Mouse (Mus musculus) heart, postnatal 0 days (tissue): ENCODE data around the gene Mgarp. TPM values are rescaled to one million over a fixed set of nuclear protein-coding genes. Genes with fewer than 3 reads are reported as not detected.

Source experiments
- ATAC-seq: fragments of 200-750 bp; cut with Nextera tagmentation; 2 replicates; pipeline ENCODE4 v1.8.0; 2017; ENCODE audit warnings: low read depth, moderate number of reproducible peaks, moderate library complexity; ENCODE audit not compliant: insufficient read depth
- DNase-seq: peaks from one replicate; pipeline ENCODE4 v3.0.0-alpha.2; 2016; ENCODE audit warnings: low spot score
- H3K27ac ChIP-seq: fragments of 300-500 bp; sonication (generic); 2 replicates; pipeline ENCODE4 v1.5.1; 2014; ENCODE audit warnings: low read depth, mild to moderate bottlenecking
- H3K27me3 ChIP-seq: fragments of 300-500 bp; sonication (generic); 2 replicates; pipeline ENCODE4 v1.6.1; 2014; ENCODE audit warnings: low read length, mixed read lengths; ENCODE audit not compliant: control insufficient read depth, insufficient read depth
- H3K36me3 ChIP-seq: fragments of 300-500 bp; sonication (generic); replicated peaks from 2 replicates; pipeline ENCODE4 v1.6.1; 2014; ENCODE audit warnings: low read length, mixed read lengths; ENCODE audit not compliant: control insufficient read depth, insufficient read depth
- H3K4me1 ChIP-seq: fragments of 300-500 bp; sonication (generic); 2 replicates; pipeline ENCODE4 v1.6.1; 2014; ENCODE audit warnings: antibody characterized with exemption; ENCODE audit not compliant: control insufficient read depth, insufficient read depth
- H3K4me2 ChIP-seq: fragments of 300-500 bp; sonication (generic); 2 replicates; pipeline ENCODE4 v1.6.1; 2014; ENCODE audit warnings: low read depth, mild to moderate bottlenecking, low read length, moderate library complexity
- H3K4me3 ChIP-seq: fragments of 300-500 bp; sonication (generic); 2 replicates; pipeline ENCODE4 v1.5.1; 2014; ENCODE audit warnings: low read depth, low read length
- H3K9ac ChIP-seq: fragments of 300-500 bp; sonication (generic); replicated peaks from 2 replicates; pipeline ENCODE4 v1.6.1; 2014; ENCODE audit warnings: low read depth, low read length, mixed read lengths
- H3K9me3 ChIP-seq: fragments of 300-500 bp; sonication (generic); replicated peaks from 2 replicates; pipeline ENCODE4 v1.6.1; 2016; ENCODE audit warnings: low read length; ENCODE audit not compliant: control insufficient read depth
- CTCF ChIP-seq: IDR thresholded peaks from 2 replicates; pipeline ENCODE4 v1.5.1; 2016; ENCODE audit warnings: antibody characterized with exemption, control low read depth, low read depth
- EP300 ChIP-seq: IDR thresholded peaks from 2 replicates; pipeline ENCODE4 v1.6.1; 2016; ENCODE audit warnings: antibody characterized with exemption, low read depth
- WGBS: fragments of 180-500 bp; shearing (Covaris S2); extraction: QIAGEN DNeasy Blood & Tissue Kit; methylation state at CpG from one replicate; pipeline ENCODE4 v1.1.7; 2014; 5-methylcytosine and 5-hydroxymethylcytosine counted together
- polyA plus RNA-seq: library from polyadenylated mRNA; unstranded; fragments of >200 nt; fragmentation: Nextera tagmentation; extraction: Ambion mirVana; gene quantifications from 2 replicates; pipeline ENCODE4 v1.2.1, GENCODE M21; 2015
- total RNA-seq: library from RNA; depleted of rRNA; stranded (reverse); fragments of >200 nt; gene quantifications from 2 replicates; pipeline ENCODE4 v1.2.3, GENCODE M21; 2014; ENCODE audit warnings: low replicate concordance

Gene Mgarp
- total and polyA plus RNA-seq, 2 experiments from 2014 or later, result 1.2 to 3.7 TPM

DNA sequence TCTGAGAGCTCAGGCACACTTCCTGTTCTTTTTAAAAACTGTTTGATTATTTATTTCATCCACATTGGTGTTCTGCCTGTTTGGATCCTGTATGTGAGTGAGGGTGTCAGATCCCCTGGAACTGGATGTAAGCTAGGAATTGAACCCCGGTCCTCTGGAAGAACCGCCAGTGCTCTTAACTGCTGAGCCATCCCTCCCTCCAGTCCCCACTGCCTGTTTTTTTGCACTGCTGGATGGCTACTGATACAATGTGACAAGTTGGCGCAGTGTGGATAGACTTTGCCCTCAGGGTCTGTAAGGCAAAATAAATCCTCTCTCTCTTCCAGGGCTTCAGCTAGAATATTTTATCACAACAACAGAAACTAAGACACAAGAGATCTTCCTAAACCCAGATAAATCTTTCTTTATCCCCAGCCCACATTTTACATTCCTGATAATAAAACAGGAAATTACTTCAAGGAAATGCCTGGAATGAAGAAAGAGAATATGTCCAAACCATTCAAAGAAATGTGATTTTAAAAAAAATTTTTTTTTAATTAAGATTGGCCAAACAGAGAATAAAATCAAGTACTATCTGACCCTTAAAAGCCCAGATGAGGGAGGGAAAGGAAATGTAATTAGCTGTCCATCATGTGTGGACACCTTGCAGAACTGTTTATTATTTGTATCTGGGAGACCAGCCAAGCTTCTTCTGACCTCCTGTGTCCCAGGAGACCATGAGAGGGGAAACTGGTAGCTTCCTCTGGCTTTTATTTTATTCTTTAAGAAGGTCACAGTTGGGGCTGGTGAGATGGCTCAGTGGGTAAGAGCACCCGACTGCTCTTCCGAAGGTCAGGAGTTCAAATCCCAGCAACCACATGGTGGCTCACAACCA lies 16.5 kb downstream of the Mgarp start:
- no peaks in the 10 kb centered on the region for H3K27me3 ChIP-seq
- TF ChIP-seq CTCF (no peak), EP300 (no peak)
- H3K27ac ChIP-seq, result no peak overlapping the region
- ATAC-seq, result no peak; the same call in 1 of the 2 replicates
- no peak for DNase-seq
- H3K4me3 ChIP-seq, result no peak overlapping the region
- H3K9ac ChIP-seq, result no peak overlapping the region
- H3K36me3 ChIP-seq, result no peaks in the 10 kb centered on the region
- H3K4me2 ChIP-seq, result no peak overlapping the region
- WGBS, result 63% methylated on average over 5 of the region's 5 CpGs
- H3K4me1 ChIP-seq, result peaks cover 4% of the 10 kb centered on the region; the same call in 1 of the 2 replicates
- no peaks in the 10 kb centered on the region for H3K9me3 ChIP-seq

DNA sequence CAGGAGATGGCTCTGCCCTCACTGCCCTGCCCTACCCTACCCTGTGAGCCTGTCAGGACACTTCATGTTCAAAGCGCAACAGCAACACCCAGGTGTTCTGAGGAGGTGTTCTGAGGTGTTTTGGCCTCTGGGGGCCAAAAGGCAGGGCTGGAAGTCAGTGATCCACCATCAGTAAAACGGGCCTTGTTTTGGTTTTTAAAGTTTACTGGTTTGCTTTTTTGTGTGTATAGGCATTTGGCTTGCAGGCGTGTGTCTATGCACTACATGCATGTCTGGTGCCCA lies 17.9 kb downstream of the Mgarp start:
- Histone ChIP-seq H3K9me3 (no peaks in the 10 kb centered on the region), H3K9ac (0 out of 2 replicates have a peak overlapping the region, but pooled peaks have one; percentile 51), H3K4me3 (peak overlapping the region; percentile 51), H3K27me3 (no peaks in the 10 kb centered on the region), H3K27ac (no peak overlapping the region), H3K4me1 (peaks cover 4% of the 10 kb centered on the region; the same call in 1 of the 2 replicates), H3K36me3 (no peaks in the 10 kb centered on the region), H3K4me2 (peak overlapping the region; percentile 62)
- no peak for ATAC-seq
- WGBS, result 77% methylated on average over 3 of the region's 3 CpGs
- TF ChIP-seq CTCF, result no peak
- TF ChIP-seq EP300, result no peak
- no peak for DNase-seq

DNA sequence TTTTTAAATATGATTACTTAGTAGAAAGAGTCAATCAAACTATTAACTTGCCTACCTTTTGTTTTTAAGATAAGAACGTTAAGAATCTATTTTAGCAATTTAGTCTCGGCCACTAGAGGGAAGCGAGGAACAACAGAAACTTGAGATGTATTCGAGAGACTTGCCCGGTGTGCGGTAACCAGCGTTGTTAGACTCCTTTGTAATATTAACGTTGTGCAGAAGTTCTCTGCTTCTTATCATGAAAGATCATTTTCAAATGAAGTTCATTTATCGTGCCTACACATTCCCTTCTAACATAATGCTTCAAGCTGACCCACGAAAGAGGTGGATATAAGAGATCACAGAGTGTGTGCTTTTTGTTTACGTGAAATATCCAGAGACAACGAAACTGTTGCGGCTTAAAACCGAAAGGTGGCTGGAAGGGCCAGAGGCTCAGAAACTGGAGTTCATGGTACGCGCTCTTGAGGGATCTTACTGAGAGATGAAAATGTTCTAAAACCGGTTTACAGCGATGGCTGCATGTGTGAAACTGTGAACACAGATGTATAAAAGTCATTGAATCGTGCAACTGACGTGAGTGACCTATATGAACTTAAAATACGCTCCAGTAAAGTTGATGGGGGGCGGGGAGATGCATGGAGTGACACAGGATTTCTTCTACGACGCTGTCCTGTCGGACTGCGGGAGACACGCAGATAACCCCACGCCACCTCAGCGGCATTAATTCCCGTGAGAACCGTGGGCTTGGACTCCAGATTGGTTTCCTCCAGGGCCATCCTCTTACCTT lies 18.5 kb downstream of the Mgarp start:
- ATAC-seq, result peak; percentile 25
- peak overlapping the region; percentile 51 for H3K4me3 ChIP-seq
- peak overlapping the region; percentile 51 for H3K9ac ChIP-seq
- 25% methylated on average over 31 of the region's 31 CpGs for WGBS
- peak overlapping the region; percentile 62 for H3K4me2 ChIP-seq
- peaks cover 4% of the 10 kb centered on the region; the same call in 1 of the 2 replicates for H3K4me1 ChIP-seq
- peak; percentile 61 for DNase-seq
- no peak overlapping the region; the same call in 1 of the 2 replicates for H3K27ac ChIP-seq
- no peak for TF ChIP-seq EP300
- TF ChIP-seq CTCF, result peak; percentile 56
- no peaks in the 10 kb centered on the region for H3K9me3 ChIP-seq
- no peaks in the 10 kb centered on the region for H3K36me3 ChIP-seq
- H3K27me3 ChIP-seq, result no peaks in the 10 kb centered on the region

DNA sequence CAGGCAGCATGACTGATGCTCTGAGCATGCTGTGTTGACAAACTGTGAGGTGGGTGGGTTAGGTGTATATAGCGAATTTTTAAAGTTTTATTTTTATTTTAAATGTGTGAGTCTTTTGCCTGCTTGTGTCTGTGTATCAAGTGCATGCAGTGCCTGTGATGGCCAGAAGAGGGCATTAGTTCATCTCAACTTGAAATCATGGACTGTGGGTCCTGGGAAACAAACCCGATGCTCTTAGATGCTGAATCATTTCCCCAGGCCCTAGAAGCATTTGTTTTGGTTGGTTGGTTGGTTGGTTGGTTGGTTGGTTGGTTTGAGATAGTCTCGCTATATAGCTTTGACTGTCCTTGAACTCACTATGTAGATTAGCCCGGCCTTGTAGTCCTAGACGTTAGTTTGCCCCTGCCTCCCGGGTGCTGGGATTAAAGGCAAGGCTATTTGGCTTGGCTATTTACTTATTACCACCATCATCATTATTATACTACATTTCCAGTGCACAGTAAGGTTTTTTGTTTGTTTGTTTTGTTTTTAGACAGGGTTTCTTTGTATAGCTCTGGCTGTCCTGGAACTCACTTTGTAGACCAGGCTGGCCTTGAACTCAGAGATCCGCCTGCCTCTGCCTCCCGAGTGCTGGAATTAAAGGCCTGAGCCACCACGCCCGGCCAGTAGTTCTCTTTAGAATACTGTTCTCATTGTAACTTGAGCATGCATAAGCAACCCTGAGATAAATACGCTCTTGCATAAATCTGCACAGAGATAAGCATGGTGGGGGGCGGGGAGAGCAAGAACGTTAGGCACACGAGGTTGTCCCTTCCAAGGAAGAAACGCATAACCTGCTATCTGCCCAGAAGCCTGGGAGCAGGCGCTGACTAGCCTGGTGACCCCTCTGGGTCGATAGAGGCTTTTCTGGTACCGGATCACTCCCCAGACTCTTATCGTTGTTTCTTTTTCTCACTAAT lies 21.0 kb downstream of the Mgarp start:
- no peaks in the 10 kb centered on the region for H3K36me3 ChIP-seq
- H3K27me3 ChIP-seq, result no peaks in the 10 kb centered on the region
- DNase-seq, result peak; percentile 20
- no peak for ATAC-seq
- H3K9ac ChIP-seq, result no peak overlapping the region
- H3K9me3 ChIP-seq, result no peaks in the 10 kb centered on the region
- WGBS, result 73% methylated on average over 19 of the region's 19 CpGs
- peaks cover 4% of the 10 kb centered on the region; the same call in 1 of the 2 replicates for H3K4me1 ChIP-seq
- no peak overlapping the region for H3K4me3 ChIP-seq
- TF ChIP-seq CTCF (peak; percentile 56), EP300 (no peak)
- H3K27ac ChIP-seq, result no peak overlapping the region
- H3K4me2 ChIP-seq, result no peak overlapping the region

DNA sequence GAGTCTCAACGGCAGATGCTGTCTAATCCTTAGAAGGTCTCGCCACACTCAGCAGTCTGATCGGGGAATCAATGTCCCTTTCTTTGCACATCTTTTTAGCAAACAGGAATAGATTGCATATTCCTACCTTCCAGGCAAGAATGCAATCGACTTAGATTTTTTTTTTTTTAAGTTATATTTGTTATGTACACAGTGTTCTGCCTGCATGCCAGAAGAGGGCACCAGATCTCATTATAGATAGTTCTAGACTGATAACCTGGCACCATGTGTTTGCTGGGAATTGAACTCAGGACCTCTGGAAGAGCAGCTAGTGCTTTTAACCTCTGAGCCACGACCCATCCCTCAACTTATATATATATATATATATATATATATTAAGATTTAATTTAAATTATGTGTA lies 23.0 kb downstream of the Mgarp start:
- 70% methylated on average over 5 of the region's 5 CpGs for WGBS
- no peak for DNase-seq
- peaks cover 3% of the 10 kb centered on the region; the same call in 1 of the 2 replicates for H3K4me1 ChIP-seq
- no peak overlapping the region for H3K4me2 ChIP-seq
- TF ChIP-seq EP300 (no peak), CTCF (no peak)
- no peak for ATAC-seq
- H3K9me3 ChIP-seq, result no peaks in the 10 kb centered on the region
- no peak overlapping the region for H3K4me3 ChIP-seq
- no peak overlapping the region for H3K9ac ChIP-seq
- no peaks in the 10 kb centered on the region for H3K27me3 ChIP-seq
- H3K27ac ChIP-seq, result no peak overlapping the region
- H3K36me3 ChIP-seq, result no peaks in the 10 kb centered on the region
